Mouse (Mus musculus) lung, adult 2 months (tissue): Measurements from ENCODE around the gene Lgals7.

Source experiments
- CTCF ChIP-seq: fragments of 200-500 bp; IDR thresholded peaks from 2 replicates; pipeline ENCODE4 v1.5.1; 2011; ENCODE audit warnings: mild to moderate bottlenecking, low read length, control low read depth; ENCODE audit not compliant: insufficient read depth
- POLR2A ChIP-seq: fragments of 200-500 bp; IDR thresholded peaks from 2 replicates; pipeline ENCODE4 v1.6.1; 2011; ENCODE audit warnings: low read depth, mild to moderate bottlenecking, control low read depth, low read length, borderline replicate concordance; ENCODE audit errors: extremely low read depth

DNA sequence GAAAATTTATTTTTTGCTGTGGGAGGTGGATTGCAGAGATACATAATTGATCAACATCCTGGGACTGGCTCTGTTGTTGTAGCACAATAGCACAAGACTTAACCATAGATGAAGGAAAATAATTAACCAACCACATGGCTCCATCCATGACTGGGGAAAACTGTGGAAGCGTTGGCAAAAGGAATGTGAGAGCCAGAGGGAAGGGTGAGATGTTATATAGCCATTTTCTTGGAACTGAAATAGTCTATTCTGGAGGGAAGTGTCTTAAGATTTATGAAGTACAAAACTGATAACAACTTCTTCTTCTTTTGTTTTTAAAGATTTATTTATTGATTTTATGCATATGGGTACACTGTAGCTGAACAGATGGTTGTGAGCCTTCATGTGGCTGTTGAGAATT is 16.4 kb upstream of the Lgals7 start:
- TF ChIP-seq CTCF (no peak), POLR2A (no peak)
